Mouse (Mus musculus) liver, adult 2 months (tissue): ENCODE results near the gene Creb3l2.

Experiments used
- CTCF ChIP-seq: fragments of 200-500 bp; IDR thresholded peaks from 2 replicates; pipeline ENCODE4 v1.5.1; 2011; ENCODE audit warnings: low read depth, low read length, control low read depth
- POLR2A ChIP-seq: fragments of 200-500 bp; IDR thresholded peaks from 2 replicates; pipeline ENCODE4 v1.6.1; 2011; ENCODE audit warnings: low read length, control low read depth; ENCODE audit not compliant: insufficient read depth; ENCODE audit errors: extremely low read depth

- TF ChIP-seq CTCF: no peak
- no peak for TF ChIP-seq POLR2A
These were observed 105.6 kb downstream of the Creb3l2 start for GRCm38 (mm10) chr6:37336381-37336780.
